Mouse (Mus musculus): ENCODE measurements at regions not wholly inside any gene's neighbourhood (a gene's known extent, or its start where the extent isn't known, plus 50 kb on each side); places are given as distances from the start of the nearest gene placed in this dataset.
A peak's percentile ranks its signal among the peaks of the same experiment; 100 is the strongest.

DNA sequence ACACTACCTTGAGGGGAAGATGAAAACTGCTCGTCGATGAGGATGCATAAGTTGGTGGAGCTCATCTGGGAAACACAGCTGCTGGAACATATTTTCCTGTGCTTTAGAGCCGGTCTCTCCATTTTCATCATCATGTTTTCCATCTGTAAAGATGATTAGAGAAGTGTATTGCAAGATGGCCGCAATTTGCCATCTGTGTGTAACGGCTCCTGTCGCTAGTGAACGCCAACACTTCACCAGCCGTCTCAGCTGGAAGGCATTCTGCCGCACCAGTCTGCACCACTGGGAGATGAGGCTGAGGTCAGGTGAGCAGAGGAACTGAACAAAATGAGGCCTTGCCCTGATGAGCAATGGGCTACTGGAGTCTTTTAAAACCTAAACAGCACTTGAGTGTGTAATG is 57.4 kb downstream of the Gm21962 start:
- no peak for DNase-seq (ENCODE audit: low spot score in 2 of 2)

DNA sequence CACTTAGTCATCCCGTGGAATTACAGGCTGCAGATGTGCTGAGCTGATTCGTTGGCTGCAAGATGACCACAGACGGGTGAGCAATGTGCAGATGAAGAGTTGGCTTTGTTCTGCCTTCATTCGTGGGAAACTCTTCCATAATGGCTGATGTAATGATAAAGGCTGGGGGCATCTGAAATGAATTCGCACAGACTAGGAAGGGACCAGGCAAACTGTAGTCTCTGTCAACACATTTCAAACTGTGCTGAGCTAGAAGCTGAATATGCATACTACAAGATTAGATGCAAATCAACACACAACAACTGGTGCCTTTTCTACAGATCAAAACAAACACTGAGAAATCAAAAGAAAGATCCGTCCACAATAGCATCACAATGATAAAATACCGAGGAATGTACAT is 58.1 kb downstream of the Gm21962 start:
- no peak for DNase-seq (ENCODE audit: low spot score in 2 of 2)

DNA sequence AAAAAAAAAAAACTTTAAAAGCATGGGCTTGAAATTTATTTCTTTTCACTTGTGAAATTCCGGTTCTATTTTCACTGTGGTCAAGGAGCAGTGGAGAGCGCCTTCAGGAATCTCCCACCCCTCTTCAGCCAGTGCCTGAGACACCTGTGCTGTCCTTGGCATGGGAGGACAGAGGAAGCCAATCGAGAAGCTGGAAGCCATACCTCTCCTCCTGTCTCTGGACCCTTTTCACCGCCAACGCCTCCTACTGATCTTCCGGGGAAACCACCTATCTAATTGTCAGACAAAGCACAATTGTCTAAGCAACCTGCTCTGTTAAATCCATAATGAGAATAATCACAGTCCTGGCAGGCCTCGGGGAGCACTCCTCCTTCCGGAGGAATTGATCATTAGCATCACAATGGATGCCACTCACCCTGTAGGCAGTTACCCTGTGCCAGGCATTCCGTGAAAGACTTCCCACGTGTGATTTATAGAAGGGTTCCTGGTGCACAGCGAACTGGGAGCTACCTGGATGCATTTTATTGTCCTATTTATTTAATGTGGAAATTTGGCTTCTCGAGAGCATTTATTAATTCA is 66.0 kb downstream of the Gm21962 start:
- no peak for DNase-seq (ENCODE audit: low spot score in 2 of 2)

DNA sequence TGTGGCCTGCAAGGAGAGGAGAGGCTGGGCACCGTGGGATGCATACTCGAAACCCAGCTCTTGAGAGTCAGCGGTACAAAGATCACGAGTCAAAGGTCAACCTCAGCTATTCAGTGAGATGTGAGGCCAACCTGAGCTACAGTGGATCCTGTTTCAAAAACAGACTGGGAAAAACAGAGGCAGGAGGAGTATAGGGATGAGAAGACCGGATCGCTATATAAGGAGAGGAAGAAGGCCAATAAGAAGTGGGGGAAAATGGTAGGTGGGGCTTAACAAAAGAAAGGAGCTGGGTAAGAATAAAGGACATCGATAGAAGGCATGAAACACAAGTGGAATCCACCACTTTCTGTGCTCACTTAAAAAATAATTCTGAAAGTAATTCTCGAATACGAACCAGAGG is 70.2 kb downstream of the Gm21962 start:
- DNase-seq (ENCODE audit: low spot score in 2 of 2) = no peak

DNA sequence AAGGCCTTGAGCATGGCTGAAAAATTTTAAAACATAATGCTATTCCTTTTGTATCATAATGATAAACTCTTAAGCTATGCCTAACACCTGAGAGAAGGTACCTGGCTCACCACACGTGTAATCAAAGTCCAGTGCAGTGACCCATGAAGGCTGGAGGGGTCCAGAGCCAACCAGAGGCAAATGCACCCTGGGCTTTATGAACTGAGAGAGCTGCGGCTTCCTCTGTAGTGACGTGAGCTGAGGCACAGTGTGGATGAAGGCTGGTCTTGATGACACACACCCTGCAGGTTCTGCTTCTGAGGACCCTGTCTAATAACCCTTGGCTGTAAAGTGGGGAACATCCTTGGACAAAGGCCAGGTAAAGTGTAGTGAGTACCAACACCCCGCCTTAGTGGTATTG is 70.8 kb downstream of the Gm21962 start:
- no peak for DNase-seq (ENCODE audit: low spot score in 2 of 2)

DNA sequence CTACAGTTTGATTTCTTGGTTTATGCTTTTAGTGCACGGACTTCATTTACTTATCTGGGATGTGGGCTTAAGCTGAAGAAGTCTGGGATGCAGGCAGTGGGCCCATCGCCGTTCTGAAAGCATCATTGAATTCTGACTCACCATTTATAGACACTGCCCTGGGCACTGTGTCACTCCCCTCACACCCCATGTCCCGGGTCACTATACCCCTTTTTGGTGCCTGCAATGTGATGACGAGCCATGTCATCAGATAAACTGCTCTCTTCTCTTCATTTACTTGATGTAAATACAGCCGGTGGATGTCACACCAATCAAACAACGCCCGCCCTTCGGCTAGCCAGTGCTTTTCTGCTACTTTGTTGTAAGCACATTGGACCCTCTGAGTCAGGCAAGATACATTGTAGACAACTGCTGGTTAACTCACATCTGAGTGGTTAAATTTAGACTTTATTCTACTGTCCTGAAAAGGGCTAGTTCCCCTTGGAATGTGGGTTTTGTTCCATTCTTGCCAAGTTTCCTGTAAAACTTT is 80.5 kb downstream of the Gm21962 start:
- no peak for DNase-seq (ENCODE audit: low spot score in 2 of 2)

DNA sequence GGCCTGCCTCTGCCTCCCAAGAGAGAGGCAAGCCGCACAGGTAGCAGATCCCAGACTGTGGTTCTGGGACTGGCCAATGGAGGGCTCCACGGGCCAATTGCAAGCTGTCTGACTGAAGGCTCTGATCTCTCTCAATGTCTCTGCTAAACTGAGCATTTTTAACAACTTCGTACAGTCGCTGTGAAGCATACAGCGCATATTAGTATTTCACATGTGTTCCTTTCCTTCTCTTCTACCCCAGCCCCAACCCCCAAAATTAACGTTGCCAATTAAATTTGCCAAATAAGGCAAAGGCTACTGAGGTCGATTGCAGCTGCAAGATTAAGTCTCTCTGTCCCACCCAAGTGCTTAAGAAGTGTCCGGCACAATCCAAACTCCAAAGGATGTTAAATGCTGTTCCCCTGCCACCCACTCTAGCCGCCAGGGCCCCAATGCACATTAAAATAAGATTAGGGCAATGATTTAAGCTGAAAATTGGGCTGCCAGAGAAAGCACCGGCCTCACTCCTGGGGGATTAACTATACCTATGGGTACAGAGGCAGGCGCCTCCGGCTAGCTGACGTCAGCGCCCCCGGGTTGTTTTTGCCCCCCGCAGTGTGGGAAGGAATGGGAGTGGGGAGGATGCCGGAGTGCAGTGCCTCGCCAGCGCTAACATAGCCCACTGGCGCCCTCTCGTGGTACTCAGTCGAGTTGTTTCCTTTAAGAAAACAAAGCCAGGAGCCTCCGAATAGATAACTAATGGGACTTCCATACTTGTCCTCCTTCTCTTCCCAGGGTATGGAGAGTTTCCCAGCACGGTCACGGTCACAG is 81.3 kb downstream of the Gm21962 start:
- peak; percentile 74 to 82 for DNase-seq (ENCODE audit: low spot score in 2 of 2)

DNA sequence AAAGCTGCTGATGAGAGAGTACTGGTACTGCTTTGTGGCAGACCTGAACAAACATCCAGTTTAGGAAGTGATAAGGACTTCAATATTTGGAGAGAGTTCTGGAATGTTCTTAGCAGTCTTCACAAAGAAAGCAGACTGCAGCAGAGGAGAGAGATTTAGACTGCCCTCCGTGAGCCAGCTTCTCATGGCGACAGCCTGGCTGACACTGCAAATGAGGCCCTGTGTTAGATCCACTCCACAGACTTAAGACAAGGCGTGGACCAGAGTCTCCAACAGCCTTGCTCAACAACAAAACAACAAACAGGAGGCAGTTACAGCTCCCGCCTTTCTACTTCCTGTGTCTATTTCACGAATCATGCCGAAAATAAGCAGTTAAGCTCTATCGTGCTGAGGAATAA is 81.9 kb downstream of the Gm21962 start:
- no peak for DNase-seq (ENCODE audit: low spot score in 2 of 2)

DNA sequence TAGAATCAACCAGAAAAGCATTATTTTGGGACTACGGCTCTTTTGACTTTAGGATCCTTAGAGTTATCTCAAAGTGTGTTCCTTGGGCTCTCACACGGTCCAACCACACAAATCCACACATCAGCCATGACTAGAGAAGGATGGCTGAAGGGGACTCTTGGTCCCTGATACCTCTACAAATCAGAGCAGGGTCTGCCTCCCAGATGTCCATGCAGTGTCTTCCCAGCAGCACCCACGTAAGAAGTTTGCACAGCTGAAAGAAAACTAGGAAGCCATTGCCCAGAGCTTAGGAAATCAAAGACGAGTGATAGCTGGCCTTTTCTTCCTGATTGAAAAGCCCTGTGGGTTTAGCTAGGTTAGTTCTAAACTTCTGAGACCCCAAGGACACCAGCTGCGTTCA is 84.1 kb downstream of the Gm21962 start:
- DNase-seq (ENCODE audit: low spot score in 2 of 2) = no peak

DNA sequence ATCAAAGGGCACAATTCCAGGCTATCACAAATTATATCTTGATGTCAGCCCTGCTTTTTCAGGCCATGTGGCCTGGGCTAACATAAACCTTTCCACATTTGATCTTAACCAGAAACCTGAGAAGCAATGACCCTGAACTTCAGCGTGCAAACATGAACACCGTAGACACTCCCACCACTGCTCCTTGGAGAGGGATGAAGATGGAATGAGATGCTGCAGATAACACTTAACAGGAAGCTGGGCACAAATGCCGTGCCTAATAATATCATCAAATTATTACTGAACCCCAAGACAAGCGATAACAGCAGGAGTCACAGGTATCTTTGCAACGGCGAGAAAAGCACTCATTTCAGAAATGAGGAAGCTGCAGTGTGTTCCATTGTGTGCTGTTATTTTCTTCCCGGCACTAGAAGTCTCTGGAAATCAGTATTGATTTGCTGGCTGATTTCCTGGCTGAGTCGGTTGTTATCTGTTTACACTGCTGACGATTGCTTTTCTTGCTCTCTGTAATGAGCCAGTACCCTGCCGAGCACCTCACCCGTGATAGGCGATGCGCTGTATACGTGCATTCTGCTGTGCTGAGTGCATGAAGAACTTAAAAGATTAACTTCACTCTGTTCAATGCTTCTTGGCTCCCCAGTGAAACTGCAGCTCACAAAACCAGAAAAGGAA is 91.0 kb downstream of the Gm21962 start:
- no peak for DNase-seq (ENCODE audit: low spot score in 2 of 2)

DNA sequence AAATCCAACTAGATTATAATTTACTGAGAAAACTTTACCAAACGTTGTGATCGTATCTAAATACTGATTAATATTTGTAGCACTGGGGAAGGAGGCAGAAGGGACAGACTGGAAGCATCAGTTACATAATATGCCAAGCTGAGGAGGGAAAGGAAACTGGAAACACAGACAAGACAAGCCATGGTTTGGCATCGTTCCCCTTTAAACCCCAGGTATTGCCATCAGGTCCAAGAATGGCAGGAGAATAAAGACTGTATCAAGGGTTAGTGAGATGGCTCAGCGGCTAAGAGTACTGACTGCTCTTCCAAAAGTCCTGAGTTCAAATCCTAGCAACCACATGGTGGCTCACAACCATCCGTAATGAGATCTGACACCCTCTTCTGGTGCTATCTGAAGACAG is 92.1 kb downstream of the Gm21962 start:
- no peak for DNase-seq (ENCODE audit: low spot score in 2 of 2)

DNA sequence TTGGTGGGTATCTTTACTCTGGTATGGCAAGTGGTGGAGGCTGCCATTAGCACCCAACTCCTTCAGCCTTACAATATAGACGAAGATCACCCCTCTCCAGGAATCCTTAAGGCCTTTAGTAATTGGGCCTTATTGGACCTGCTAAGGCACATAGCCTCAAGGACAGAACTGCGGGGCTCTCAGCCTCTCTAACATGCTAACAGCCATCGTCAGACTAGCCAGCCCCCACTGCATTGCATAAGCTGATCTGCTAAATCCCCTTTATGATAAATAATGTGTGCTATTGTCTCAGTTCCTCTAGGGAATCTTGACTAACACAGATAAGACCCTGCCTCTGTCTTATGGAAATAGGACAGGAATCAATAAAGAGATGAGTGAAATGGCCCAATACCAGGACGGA is 95.7 kb upstream of the H2afz start:
- no peak for DNase-seq (ENCODE audit: low spot score in 2 of 2)

DNA sequence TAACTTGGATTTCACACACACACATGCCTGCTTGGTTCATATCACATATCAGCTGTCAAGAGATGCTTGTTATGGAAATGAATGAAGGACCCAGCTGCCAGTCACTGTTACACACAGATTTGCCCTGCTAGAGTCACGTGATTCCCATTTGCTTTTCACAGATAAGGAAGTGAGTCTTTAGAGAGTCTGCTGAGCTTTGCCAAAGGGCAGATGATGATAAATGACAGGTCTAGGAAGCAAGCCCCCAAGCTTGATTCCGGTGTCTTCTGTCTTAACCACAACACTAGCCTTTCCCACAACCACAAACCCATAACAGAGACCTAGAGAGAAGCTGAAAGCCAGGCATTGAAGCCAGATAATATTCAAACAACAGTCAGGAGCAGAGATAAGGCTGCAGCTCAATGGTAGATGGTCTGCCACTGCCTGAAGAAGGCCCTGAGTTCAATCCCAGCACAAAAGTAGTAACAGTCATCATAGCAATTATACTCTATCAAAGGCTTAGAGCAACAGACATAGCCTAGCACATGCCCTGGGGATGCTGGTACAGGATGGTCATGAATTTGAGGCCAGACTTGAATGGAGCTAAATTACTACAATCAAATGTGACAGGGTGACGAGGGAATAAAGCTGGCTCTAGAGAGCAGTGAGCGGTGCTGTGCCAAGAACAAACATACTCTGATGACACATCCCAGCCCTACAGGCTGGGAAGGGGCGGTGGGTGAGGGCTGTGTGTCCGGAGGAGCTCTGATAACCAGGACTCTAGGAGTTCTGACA is 89.0 kb upstream of the H2afz start:
- DNase-seq (ENCODE audit: low spot score in 2 of 2) = no peak

DNA sequence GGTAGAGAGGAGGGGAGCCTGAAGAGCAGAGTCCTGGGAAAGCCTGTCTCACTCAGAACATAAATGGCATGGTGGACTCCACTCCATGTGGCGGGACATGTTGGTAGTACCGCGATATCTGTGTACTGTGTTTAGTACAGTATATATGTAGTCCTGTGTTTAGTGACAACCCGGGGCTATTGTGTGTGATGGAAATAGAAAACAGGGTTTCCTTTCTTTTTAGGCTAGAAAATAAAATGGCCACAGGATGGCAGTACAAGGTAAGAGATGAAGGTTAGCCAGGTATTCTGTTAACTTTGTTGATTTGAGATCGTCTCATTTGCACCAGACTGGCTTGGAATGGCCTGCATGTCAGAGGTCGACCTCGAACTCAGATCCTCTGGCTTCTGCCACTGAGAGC is 86.2 kb upstream of the H2afz start:
- DNase-seq (ENCODE audit: low spot score in 2 of 2) = no peak

DNA sequence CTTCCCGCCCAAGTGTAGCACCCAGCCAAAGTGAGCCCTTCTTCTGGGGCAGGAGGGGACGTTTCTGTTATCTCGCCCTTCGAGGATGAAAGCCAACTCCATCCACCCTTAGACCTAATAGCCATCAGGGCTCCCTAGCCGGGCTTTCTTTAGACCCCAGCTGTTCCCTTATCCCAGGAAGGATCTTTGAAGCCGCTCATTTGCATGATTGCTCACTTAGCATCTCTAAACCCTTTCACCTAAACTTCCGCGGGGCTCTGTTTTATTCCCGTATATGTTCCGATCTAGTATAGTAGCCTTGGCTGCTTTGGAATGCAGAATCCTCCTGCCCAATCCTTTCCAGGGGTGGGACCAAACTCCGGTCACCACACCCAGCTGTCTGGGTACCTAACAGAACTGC is 84.3 kb upstream of the H2afz start:
- no peak for DNase-seq (ENCODE audit: low spot score in 2 of 2)

DNA sequence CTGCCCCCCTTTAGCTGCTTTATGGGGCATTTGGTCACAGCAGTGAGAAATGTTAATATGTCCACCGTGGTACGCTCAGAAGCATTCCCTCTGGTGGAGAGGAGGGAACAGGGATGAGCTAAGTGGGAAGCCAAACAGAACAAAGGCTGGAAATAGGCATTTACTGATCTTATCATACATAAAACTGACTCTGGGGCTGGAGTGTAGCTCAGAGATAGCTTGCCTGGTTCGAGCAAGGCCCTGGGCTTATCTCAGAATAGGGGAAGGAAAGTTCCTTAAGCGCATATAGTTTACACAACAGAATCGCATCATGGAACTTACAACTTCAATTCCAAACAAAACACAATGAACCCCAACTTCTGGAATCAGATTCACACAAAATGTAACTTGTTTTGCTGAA is 81.5 kb upstream of the H2afz start:
- DNase-seq (ENCODE audit: low spot score in 2 of 2) = no peak

DNA sequence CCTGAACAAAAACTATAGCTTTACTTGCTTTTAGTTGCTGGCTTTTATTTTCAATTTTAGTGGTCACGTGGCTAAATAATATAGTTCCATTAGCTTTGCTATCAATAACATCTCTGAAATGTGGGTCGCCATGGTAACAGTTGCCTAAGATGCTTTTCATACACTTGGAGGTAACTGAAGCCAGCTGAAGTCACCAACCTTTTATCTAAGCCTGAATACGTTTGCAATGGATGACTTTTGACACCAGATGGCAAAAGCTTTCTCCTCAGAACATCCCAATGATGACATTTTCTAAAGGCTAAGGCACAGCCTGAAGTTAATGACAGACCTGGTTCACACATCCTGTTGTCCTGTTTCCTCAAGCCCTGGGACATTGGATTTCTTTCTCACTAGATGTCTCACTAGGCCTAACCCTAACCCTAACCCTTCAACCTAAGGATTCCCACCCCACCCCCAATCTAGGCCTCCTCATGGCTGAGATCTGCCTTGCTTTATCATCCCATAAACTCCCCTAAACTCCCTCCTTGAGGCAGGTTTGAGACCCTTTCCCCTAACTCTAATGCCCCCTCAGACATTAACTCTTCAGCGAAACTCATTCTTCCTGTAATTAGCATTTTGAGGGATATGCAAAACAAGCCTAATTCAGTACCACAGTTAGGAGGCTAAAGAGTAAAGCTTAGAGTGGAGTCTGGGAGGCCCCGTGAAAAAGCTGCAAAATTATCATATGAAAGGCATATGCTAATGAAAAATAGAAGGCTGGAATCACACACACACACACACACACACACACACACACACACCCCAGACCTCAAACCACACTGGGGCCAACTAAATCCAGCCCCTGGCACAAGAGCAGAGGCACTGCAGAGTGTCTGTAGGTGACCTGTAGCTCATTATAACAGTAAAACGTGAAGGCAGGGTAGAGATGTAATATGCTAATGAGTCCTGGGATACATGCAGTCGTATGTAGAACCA is 80.1 kb upstream of the H2afz start:
- DNase-seq (ENCODE audit: low spot score in 2 of 2) = no peak

DNA sequence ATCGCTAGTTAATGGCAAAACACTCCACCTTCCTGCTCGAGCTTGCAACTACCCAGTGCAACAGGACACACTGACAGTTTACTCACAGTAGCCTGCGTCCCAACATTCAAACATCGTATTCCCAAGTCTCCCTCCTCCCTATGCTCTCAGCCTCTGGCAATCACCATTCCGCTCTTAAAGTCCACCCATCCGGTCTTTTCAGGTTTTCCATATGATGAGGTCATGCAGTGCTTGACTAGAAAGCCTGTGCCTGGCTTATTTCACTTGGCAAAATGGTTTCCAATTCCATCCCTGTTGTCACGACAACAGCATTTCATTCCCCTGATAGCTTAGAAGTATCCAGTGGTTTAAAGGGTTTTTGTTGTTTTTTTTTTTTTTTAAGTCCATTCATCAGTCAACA is 79.1 kb upstream of the H2afz start:
- DNase-seq (ENCODE audit: low spot score in 2 of 2) = no peak

DNA sequence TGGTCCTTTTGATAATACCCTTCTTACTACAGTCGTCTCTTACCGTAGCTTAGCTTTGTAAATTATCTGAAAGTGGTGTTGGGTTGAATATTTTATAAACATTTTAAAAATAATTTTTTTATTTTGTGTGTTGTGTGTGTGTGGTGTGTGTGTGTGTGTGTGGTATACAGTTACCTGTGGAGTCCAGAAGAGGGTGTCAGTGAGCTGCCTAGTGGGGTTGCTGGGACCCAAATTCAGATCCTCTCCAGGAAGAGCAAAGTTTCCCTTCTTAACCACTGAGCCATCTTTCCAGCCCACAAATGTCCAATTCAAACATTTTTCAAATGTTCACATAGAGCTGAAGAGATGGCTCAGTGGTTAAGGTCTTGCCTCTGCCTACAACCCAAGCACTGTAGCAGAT is 78.4 kb upstream of the H2afz start:
- DNase-seq (ENCODE audit: low spot score in 2 of 2) = no peak

DNA sequence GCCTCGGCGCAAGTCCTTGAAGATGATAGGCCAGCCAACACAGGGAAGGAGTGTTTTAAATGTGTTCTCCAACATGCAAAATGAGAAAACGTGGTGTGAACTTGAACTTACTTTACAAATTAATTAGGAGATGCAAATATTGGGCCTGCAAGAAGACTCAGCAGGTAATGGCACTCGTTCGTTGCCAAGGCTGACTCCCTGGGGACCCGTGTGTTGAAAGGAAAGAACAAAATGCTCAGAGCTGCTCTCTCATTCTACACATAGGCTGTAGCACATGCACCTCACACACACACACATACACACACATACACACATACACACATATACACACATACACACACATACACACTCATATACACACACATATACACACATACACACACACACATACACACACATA is 74.6 kb upstream of the H2afz start:
- DNase-seq (ENCODE audit: low spot score in 2 of 2) = no peak

DNA sequence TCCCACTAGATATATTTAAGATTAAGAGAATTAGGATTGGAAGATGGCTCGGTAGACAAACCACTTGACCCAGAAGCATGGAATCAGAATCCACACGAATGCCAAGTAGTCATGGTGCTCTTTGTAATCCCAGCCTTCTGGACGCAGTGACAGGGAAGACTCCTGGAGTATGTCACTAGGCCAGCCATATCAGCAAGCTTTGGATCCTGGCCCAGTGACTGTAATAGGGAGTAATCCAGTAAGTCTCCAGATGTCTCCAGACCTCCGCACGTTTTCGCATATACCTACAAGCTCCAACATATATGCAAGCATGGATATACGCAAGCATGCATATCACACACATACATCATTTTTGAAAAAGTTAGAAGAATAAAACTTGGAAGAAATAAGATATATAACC is 73.9 kb upstream of the H2afz start:
- no peak for DNase-seq (ENCODE audit: low spot score in 2 of 2)
